Mouse (Mus musculus) G1E (cell line): ENCODE measurements around the gene Nxpe4. TPM values are rescaled to one million over a fixed set of nuclear protein-coding genes. Genes with fewer than 3 reads are reported as not detected.
"Not testable (repeated sequence)": the region's sequence is repeated elsewhere in the genome, so short reads cannot be mapped to it uniquely, and the experiment has no call there.

Source experiments
- ATAC-seq: 2 replicates; pipeline ENCODE4 v1.8.0; 2016; ENCODE audit warnings: mild to moderate bottlenecking; ENCODE audit not compliant: insufficient number of reproducible peaks, poor library complexity, low FRiP score, severe bottlenecking; ENCODE audit errors: extremely low read depth
- DNase-seq: peaks from one replicate; pipeline ENCODE4 v3.0.0; 2012; ENCODE audit warnings: low spot score
- H3K27me3 ChIP-seq: 2 replicates; pipeline ENCODE4 v1.6.1; 2012; ENCODE audit warnings: mild to moderate bottlenecking, low read length, inconsistent platforms; ENCODE audit not compliant: insufficient read depth
- H3K36me3 ChIP-seq: replicated peaks from 2 replicates; pipeline ENCODE3; 2012; ENCODE audit warnings: mild to moderate bottlenecking, inconsistent platforms
- H3K4me1 ChIP-seq: 2 replicates; pipeline ENCODE4 v1.6.1; 2012; ENCODE audit warnings: low read depth, low read length, inconsistent platforms, mixed read lengths; ENCODE audit not compliant: insufficient read depth
- H3K4me3 ChIP-seq: 2 replicates; pipeline ENCODE4 v1.5.1; 2012; ENCODE audit warnings: low read depth, mild to moderate bottlenecking, inconsistent platforms, low read length, moderate library complexity, mixed read lengths
- H3K9me3 ChIP-seq: replicated peaks from 2 replicates; pipeline ENCODE4 v1.6.1; 2012; ENCODE audit warnings: inconsistent platforms
- CTCF ChIP-seq: IDR thresholded peaks from 2 replicates; pipeline ENCODE4 v1.5.1; 2012; ENCODE audit warnings: low read depth, low read length, inconsistent platforms, mixed read lengths
- GATA1 ChIP-seq: IDR thresholded peaks from 2 replicates; pipeline ENCODE4 v1.6.1; 2012; ENCODE audit warnings: borderline replicate concordance, low read length, inconsistent platforms, mixed read lengths
- GATA2 ChIP-seq: IDR thresholded peaks from 2 replicates; pipeline ENCODE4 v1.6.1; 2012; ENCODE audit warnings: low read depth, low read length, inconsistent platforms, borderline replicate concordance
- POLR2AphosphoS5 ChIP-seq: IDR thresholded peaks from 2 replicates; pipeline ENCODE4 v1.6.1; 2012; ENCODE audit warnings: low read depth, low read length, inconsistent platforms; ENCODE audit not compliant: insufficient replicate concordance
- TAL1 ChIP-seq: conservative IDR thresholded peaks from 2 replicates; pipeline ENCODE4 v1.6.1; 2012; ENCODE audit warnings: low read depth, low read length, inconsistent platforms, mixed read lengths
- polyA plus RNA-seq: library from polyadenylated mRNA; stranded (reverse); fragments of >175 nt; gene quantifications from 2 replicates; pipeline ENCODE4 v1.2.3, GENCODE M21; 2012
- total RNA-seq, 2 experiments: library from RNA; stranded (forward) in 1 of 2; stranded (reverse) in 1 of 2; fragments of 200-1000 nt in 1 of 2; fragments of >200 nt in 1 of 2; fragmentation: Nextera tagmentation in 1 of 2; gene quantifications; 2 replicates each; pipeline ENCODE4 v1.2.3; 2014 to 2017

The Nxpe4 gene
- total RNA-seq (2014; fragmentation: Nextera tagmentation) (177 and 179 TPM in 2 replicates), total RNA-seq (2017) (110 and 117 TPM in 2 replicates), polyA plus RNA-seq (4.1 and 5.8 TPM in 2 replicates)

DNA sequence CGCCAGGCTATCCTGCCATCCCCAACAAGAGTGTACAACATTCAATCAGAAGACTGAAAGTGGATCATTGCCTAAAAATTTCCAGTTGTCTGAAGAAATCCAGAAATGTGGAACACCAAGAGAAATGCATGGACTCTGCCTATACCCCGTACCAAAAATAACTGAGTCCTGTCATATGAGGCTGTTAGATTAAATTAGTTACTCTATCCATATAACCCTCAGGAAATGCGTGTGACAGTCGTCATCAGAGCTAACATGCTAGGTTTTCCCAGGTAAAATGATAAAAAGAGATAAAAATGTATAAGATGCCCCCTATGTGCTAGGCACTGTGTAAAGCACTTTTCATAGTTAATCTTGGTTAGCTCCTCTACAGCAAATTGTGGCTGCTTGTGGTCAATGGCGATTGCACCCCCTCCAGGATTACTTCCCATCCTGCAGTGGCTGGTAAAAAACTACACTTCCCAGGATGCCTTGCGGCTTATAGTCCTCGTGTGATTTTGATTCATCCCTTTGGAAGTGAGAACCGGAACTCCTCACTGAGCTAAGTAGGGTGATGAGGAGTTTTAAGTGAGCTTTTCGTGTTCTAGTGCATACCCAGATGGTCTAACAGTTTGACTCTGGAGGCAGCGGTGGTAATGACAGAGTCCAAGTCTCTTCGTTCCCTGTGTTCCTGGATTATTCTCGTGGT is at the start of gene Nxpe4:
Gene Nxpe4, plus strand, starts transcription at position 519 of the 688 bp plus-strand sequence.
- TF ChIP-seq TAL1 = no peak
- peak; percentile 15; the same call in 1 of the 2 replicates for ATAC-seq
- Histone ChIP-seq H3K4me3 (no peak within 1 kb of the TSS), H3K4me1 (no peaks in the 10 kb centered on the region), H3K36me3 (no peaks in the 10 kb centered on the region), H3K9me3 (no peaks in the 10 kb centered on the region), H3K27me3 (peaks cover 7% of the 10 kb centered on the region; the same call in 1 of the 2 replicates)
- no peak for DNase-seq

- no peaks in the 10 kb centered on the region for H3K36me3 ChIP-seq
- no peaks in the 10 kb centered on the region for H3K9me3 ChIP-seq
- no peak for TF ChIP-seq GATA1
- TF ChIP-seq POLR2AphosphoS5 = no peak
- no peak for TF ChIP-seq GATA2
- TF ChIP-seq CTCF = no peak
- TF ChIP-seq TAL1 = no peak
- H3K27me3 ChIP-seq = no peaks in the 10 kb centered on the region
- H3K4me1 ChIP-seq = no peaks in the 10 kb centered on the region
- ATAC-seq (no peak), DNase-seq (no peak)
- H3K4me3 ChIP-seq = no peak overlapping the region
Observed at GRCm38 (mm10) chr9:48126815-48127214, 35.0 kb upstream of the Nxpe4 start.

DNA sequence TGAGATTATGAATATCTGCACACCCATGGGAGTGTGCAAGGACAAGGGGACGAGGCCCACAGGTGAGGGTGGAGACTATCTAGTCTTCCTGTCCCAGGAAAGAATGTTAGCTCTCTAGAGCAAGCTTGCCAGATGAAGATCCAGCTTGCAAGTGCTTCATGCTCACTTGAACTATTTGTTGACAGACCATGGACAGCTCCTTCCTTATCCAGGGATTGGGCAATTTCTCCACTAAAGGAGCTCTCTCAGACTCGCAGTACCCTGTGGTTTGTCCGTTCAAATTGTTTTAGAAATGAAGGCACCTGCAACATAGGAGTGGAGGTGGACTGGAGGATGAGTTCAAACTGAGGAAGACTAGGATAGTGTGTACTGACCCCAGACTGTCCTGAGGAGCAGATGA is 24.3 kb upstream of the Nxpe4 start:
- TF ChIP-seq TAL1 = no peak
- no peak for TF ChIP-seq GATA1
- TF ChIP-seq CTCF = no peak
- no peak for TF ChIP-seq GATA2
- DNase-seq (no peak), ATAC-seq (no peak)
- no peaks in the 10 kb centered on the region for H3K9me3 ChIP-seq
- H3K36me3 ChIP-seq = no peaks in the 10 kb centered on the region
- H3K4me3 ChIP-seq = no peak overlapping the region
- no peaks in the 10 kb centered on the region for H3K27me3 ChIP-seq
- no peaks in the 10 kb centered on the region for H3K4me1 ChIP-seq

DNA sequence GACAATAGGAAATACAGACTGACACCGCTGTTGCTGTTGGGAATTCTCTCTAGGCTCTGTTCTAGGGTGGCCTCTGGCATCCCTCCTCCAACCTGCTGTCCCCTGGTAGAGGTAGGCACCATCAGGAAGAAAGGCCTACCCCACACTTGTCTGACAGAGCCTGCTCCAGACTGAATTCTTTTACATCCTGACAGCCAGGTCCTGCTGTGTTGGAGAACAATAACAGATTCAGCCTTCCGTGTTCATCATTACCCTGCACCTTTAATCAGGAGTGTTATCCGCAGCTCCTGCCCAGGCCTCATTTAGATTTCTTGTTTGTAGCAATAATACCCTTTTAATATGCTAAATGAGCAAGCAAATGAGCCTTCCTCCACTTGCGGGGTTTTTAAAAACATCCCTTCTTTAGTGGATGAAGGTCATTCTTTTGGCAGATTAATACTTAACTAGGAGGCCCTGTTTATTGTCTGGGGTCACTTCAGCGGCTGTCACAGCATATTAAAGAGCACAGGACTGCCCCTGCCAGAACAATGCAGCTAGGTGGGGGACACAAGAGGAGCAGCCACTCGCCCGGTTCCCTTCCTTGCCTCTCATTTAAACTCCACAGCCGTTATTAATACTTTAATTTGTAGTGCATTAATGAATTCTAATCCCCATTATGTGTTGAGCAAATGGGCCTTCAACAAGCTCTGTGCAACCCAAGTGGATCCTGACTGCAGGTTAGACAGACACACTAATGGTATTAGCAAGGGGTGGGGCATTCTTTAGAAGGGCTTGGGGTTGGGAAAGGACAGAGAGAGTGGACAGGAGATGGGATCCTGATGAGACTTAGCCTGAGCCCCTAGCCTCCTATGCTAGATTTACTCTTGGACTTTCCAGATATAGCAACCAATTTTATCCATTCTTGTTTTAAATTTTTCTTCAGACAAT is 21.1 kb upstream of the Nxpe4 start:
- no peaks in the 10 kb centered on the region for H3K27me3 ChIP-seq
- DNase-seq (no peak), ATAC-seq (no peak)
- H3K36me3 ChIP-seq = no peaks in the 10 kb centered on the region
- no peaks in the 10 kb centered on the region for H3K4me1 ChIP-seq
- TF ChIP-seq POLR2AphosphoS5 (no peak), CTCF (no peak), GATA2 (no peak), GATA1 (no peak), TAL1 (no peak)
- H3K9me3 ChIP-seq = no peaks in the 10 kb centered on the region
- H3K4me3 ChIP-seq = no peak overlapping the region

DNA sequence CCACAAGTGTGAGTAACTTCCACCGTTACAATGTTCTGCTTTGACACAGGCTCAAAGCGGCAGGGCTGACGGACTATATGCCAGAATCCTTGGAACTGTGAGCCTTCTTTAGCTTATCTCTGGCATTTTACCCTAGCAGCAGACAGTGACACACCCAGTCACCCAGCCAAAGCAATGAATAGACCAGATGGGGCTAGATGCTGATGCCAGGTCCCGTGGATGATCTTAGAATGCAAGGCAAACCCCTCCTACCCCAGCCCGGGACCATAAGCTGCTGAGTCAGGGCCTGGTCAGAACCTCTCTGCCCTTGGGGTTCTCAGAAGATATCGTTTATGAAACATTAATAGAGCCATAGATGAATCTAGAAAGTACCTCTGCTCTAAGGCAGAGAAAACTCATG is 19.2 kb upstream of the Nxpe4 start:
- no peaks in the 10 kb centered on the region for H3K9me3 ChIP-seq
- no peaks in the 10 kb centered on the region; the same call in 1 of the 2 replicates for H3K27me3 ChIP-seq
- no peak for ATAC-seq
- no peaks in the 10 kb centered on the region for H3K4me1 ChIP-seq
- TF ChIP-seq CTCF (no peak), POLR2AphosphoS5 (no peak), GATA2 (no peak), TAL1 (no peak), GATA1 (no peak)
- H3K4me3 ChIP-seq = no peak overlapping the region
- DNase-seq = no peak
- H3K36me3 ChIP-seq = no peaks in the 10 kb centered on the region

GRCm38 (mm10) chr9:48146761-48147160 is 15.1 kb upstream of the Nxpe4 start:
- no peaks in the 10 kb centered on the region for H3K36me3 ChIP-seq
- DNase-seq (no peak), ATAC-seq (no peak)
- H3K4me1 ChIP-seq = no peaks in the 10 kb centered on the region
- TF ChIP-seq GATA2 (no peak), POLR2AphosphoS5 (no peak), CTCF (no peak), TAL1 (no peak), GATA1 (no peak)
- no peak overlapping the region for H3K4me3 ChIP-seq
- no peaks in the 10 kb centered on the region for H3K9me3 ChIP-seq
- no peaks in the 10 kb centered on the region; the same call in 1 of the 2 replicates for H3K27me3 ChIP-seq

DNA sequence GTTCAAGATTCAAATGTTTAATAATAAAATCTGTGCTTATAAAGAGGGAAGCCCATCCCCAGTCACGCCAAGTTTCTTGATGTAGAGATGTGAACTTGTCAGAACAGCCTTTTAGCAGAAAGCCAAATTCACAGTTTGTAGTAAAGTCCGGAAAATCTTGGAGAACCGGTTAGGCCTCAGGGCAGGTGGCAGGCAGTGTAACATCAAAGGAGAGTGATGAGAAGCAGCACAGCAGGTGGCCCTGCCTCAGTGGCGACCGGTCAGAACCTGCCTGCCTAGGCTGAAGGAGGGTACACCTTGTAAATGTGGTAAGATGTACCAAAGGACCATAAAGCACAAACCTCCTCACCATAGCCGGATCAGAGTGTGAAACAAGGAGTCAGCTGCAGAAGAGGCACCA is 4.7 kb downstream of the Nxpe4 start:
- not testable (repeated sequence) for H3K27me3 ChIP-seq, ATAC-seq, DNase-seq

More for the DNA sequence above, 4.7 kb downstream of the Nxpe4 start:
- not testable (repeated sequence) for H3K9me3 ChIP-seq, H3K36me3 ChIP-seq, H3K4me3 ChIP-seq, H3K4me1 ChIP-seq
